Comparison of ENCODE assay signal across 21 mouse cellular contexts in genomic region chrX:104402463-104402862, GRCm38 (mm10). TPM values are rescaled to one million over a fixed set of nuclear protein-coding genes. Genes with fewer than 3 reads are reported as not detected.
A peak's percentile ranks its signal among the peaks of the same experiment; 100 is the strongest.
DNase-seq lines count a peak whose midpoint lies in the region; ATAC-seq and TF ChIP-seq lines count a peak whose summit lies in the region.
"Had no signal": no experiment of that assay in that cellular context is flagged by ENCODE, and none has a peak within 500 bp of the region (broad histone marks: within the 10 kb centered on the region; RNA-seq: fewer than 3 reads in every experiment).

No protein-coding gene starts in this region.

- WGBS in kidney, adult 2 months: 24% methylated on average over 5 of the region's 5 CpGs
- 48% methylated on average over 5 of the region's 5 CpGs for WGBS in kidney, embryonic 15.5 days
- WGBS in hindbrain, embryonic 11.5 days: 66% methylated on average over 5 of the region's 5 CpGs
- WGBS in intestine, embryonic 15.5 days: 75% methylated on average over 5 of the region's 5 CpGs

- no peak overlapping the region for H3K27ac ChIP-seq in kidney, adult 2 months (ENCODE audit: insufficient read depth, low read depth, low read length)
- H3K27ac ChIP-seq in kidney, embryonic 15.5 days: no peak overlapping the region
- H3K27ac ChIP-seq in hindbrain, embryonic 11.5 days (ENCODE audit: low read depth, low read length): no peak overlapping the region
- H3K27ac ChIP-seq in intestine, embryonic 15.5 days: no peak overlapping the region
- H3K27ac ChIP-seq: forebrain, embryonic 15.5 days; hindbrain, embryonic 10.5 days; hindbrain, postnatal 0 days; limb, embryonic 10.5 days; macrophage; midbrain, embryonic 15.5 days; neural tube, embryonic 12.5 days had no signal

- no peak for TF ChIP-seq CTCF in kidney, adult 2 months (conservative IDR thresholded peaks at IDR 0.05; ENCODE audit: insufficient read depth, insufficient read length, low read depth, low read length)

- no peak; the same call in 1 of the 2 replicates for ATAC-seq in kidney, embryonic 15.5 days (replicated peaks; ENCODE audit: low FRiP score)
- no peak for ATAC-seq in hindbrain, embryonic 11.5 days (ENCODE audit: low FRiP score)
- ATAC-seq in intestine, embryonic 15.5 days: no peak
- ATAC-seq: activated CD4-positive, CD25-positive, alpha-beta regulatory T cell, adult 4 months; forebrain, embryonic 15.5 days; hindbrain, postnatal 0 days; lung, postnatal 0 days; midbrain, embryonic 15.5 days had no signal

- DNase-seq in kidney, adult 2 months: peak; percentile 43
- DNase-seq in adipocyte (ENCODE audit: low spot score): peak; percentile 50
- DNase-seq in adrenal gland, postnatal 10 days: peak; percentile 24
- DNase-seq in kidney, postnatal 36 days: peak; percentile 0 to 19
- DNase-seq in hindbrain, embryonic 11.5 days (ENCODE audit: low spot score): no peak
- DNase-seq: heart, postnatal 10 days; liver; retina, postnatal 1 day; thymus, postnatal 25 days had no signal

- no peaks in the 10 kb centered on the region for H3K27me3 ChIP-seq in kidney, adult 2 months (replicated peaks; ENCODE audit: control insufficient read depth, insufficient read depth, low read length)
- H3K27me3 ChIP-seq in kidney, embryonic 15.5 days: peaks cover 17% of the 10 kb centered on the region
- peaks cover 5% of the 10 kb centered on the region; the same call in 1 of the 2 replicates for H3K27me3 ChIP-seq in hindbrain, embryonic 11.5 days (ENCODE audit: control insufficient read depth, insufficient read depth, low read length)
- H3K27me3 ChIP-seq in intestine, embryonic 15.5 days (replicated peaks): no peaks in the 10 kb centered on the region
- H3K27me3 ChIP-seq: forebrain, embryonic 15.5 days; midbrain, embryonic 15.5 days; neural tube, embryonic 12.5 days had no signal

- H3K4me2 ChIP-seq in kidney, embryonic 15.5 days: no peak overlapping the region
- H3K4me2 ChIP-seq in hindbrain, embryonic 11.5 days (replicated peaks; ENCODE audit: low read depth, low read length): no peak overlapping the region
- no peak overlapping the region for H3K4me2 ChIP-seq in intestine, embryonic 15.5 days (replicated peaks)
- H3K4me2 ChIP-seq: forebrain, embryonic 15.5 days; heart, embryonic 11.5 days; midbrain, embryonic 15.5 days; neural tube, embryonic 12.5 days had no signal

- H3K9ac ChIP-seq in kidney, embryonic 15.5 days: no peak overlapping the region
- H3K9ac ChIP-seq in hindbrain, embryonic 11.5 days (ENCODE audit: low read depth, low read length): no peak overlapping the region
- no peak overlapping the region for H3K9ac ChIP-seq in intestine, embryonic 15.5 days
- H3K9ac ChIP-seq: forebrain, embryonic 15.5 days; midbrain, embryonic 15.5 days; neural tube, embryonic 12.5 days had no signal

- H3K4me1 ChIP-seq in kidney, adult 2 months (ENCODE audit: control insufficient read depth, insufficient read depth, low read length): peaks cover 7% of the 10 kb centered on the region; the same call in 1 of the 2 replicates
- no peaks in the 10 kb centered on the region for H3K4me1 ChIP-seq in kidney, embryonic 15.5 days
- H3K4me1 ChIP-seq in hindbrain, embryonic 11.5 days (replicated peaks; ENCODE audit: control insufficient read depth, insufficient read depth, low read length): no peaks in the 10 kb centered on the region
- H3K4me1 ChIP-seq in intestine, embryonic 15.5 days (replicated peaks): no peaks in the 10 kb centered on the region
- H3K4me1 ChIP-seq: forebrain, embryonic 15.5 days; hindbrain, embryonic 10.5 days; limb, embryonic 10.5 days; midbrain, embryonic 15.5 days; neural tube, embryonic 12.5 days had no signal

- no peak overlapping the region for H3K4me3 ChIP-seq in kidney, adult 2 months (ENCODE audit: insufficient read depth, low read depth, low read length)
- H3K4me3 ChIP-seq in kidney, embryonic 15.5 days (replicated peaks): no peak overlapping the region
- H3K4me3 ChIP-seq in hindbrain, embryonic 11.5 days (ENCODE audit: low read depth, low read length): no peak overlapping the region
- no peak overlapping the region for H3K4me3 ChIP-seq in intestine, embryonic 15.5 days (replicated peaks)
- H3K4me3 ChIP-seq: forebrain, embryonic 15.5 days; hindbrain, embryonic 10.5 days; limb, embryonic 10.5 days; midbrain, embryonic 15.5 days; neural tube, embryonic 12.5 days had no signal

- H3K9me3 ChIP-seq in kidney, embryonic 15.5 days (replicated peaks): no peaks in the 10 kb centered on the region
- no peaks in the 10 kb centered on the region for H3K9me3 ChIP-seq in hindbrain, embryonic 11.5 days (ENCODE audit: control insufficient read depth, low read length)
- H3K9me3 ChIP-seq in intestine, embryonic 15.5 days: no peaks in the 10 kb centered on the region
- H3K9me3 ChIP-seq: forebrain, embryonic 15.5 days; hindbrain, embryonic 10.5 days; limb, embryonic 10.5 days; midbrain, embryonic 15.5 days; neural tube, embryonic 12.5 days had no signal

- TF ChIP-seq POLR2A in kidney, adult 2 months (IDR thresholded peaks at IDR 0.05; ENCODE audit: low read depth, low read length): no peak

- H3K36me3 ChIP-seq in kidney, adult 2 months (ENCODE audit: control insufficient read depth, insufficient read depth, low read length): no peaks in the 10 kb centered on the region
- H3K36me3 ChIP-seq in kidney, embryonic 15.5 days: no peaks in the 10 kb centered on the region
- H3K36me3 ChIP-seq in hindbrain, embryonic 11.5 days (ENCODE audit: control insufficient read depth, insufficient read depth, low read length): no peaks in the 10 kb centered on the region
- H3K36me3 ChIP-seq in intestine, embryonic 15.5 days: no peaks in the 10 kb centered on the region
- H3K36me3 ChIP-seq: forebrain, embryonic 15.5 days; hindbrain, embryonic 10.5 days; limb, embryonic 10.5 days; midbrain, embryonic 15.5 days; neural tube, embryonic 12.5 days had no signal

RNA-seq across cellular contexts. Expression of gene Abcb7, which starts 11.2 kb away (rescaled TPM):
- polyA plus RNA-seq in kidney, adult 2 months (2012; rRNA removed): 3.9 and 5.0 TPM in 2 replicates
- 9.9 and 10.2 TPM in 2 replicates for polyA plus RNA-seq in kidney, embryonic 15.5 days (2015; fragmentation: Nextera tagmentation; extraction: Ambion mirVana)
- total RNA-seq in adrenal gland, postnatal 10 days (2021): 10 to 100 TPM; 24.4 to 24.6 TPM
- polyA plus RNA-seq in hindbrain, embryonic 11.5 days (2014; fragmentation: Nextera tagmentation; extraction: Ambion mirVana): 14.5 and 16.9 TPM in 2 replicates
- polyA plus RNA-seq in intestine, embryonic 15.5 days (2015; fragmentation: Nextera tagmentation; extraction: Ambion mirVana): 8.3 and 9.4 TPM in 2 replicates
